In genomic region chr5:96163396-96164020, GRCm38 (mm10) we compare ENCODE assay signal across 8 mouse cellular contexts. TPM values are rescaled to one million over a fixed set of nuclear protein-coding genes. Genes with fewer than 3 reads are reported as not detected.
DNase-seq lines count a peak whose midpoint lies in the region; ATAC-seq and TF ChIP-seq lines count a peak whose summit lies in the region.

No protein-coding gene starts in this region.

- H3K36me3 ChIP-seq in testis, adult 2 months (ENCODE audit: control insufficient read depth, insufficient read depth, low read length): no peaks in the 10 kb centered on the region
- H3K36me3 ChIP-seq in liver, embryonic 13.5 days: no peaks in the 10 kb centered on the region

- no peak for ATAC-seq in liver, embryonic 13.5 days (ENCODE audit: low read depth)

- 0% methylated on average over 1 of the region's 1 CpGs for WGBS in cerebellum, adult 2 months
- 0% methylated on average over 1 of the region's 1 CpGs for WGBS in liver, embryonic 13.5 days (ENCODE audit: insufficient replicate concordance)

- peak overlapping the region; percentile 99 for H3K4me3 ChIP-seq in cerebellum, adult 2 months (replicated peaks; ENCODE audit: insufficient read depth, low read depth, low read length)
- H3K4me3 ChIP-seq in testis, adult 2 months (ENCODE audit: control insufficient read depth, low read depth, low read length): peak overlapping the region; percentile 97; the same call in 1 of the 2 replicates
- H3K4me3 ChIP-seq in liver, embryonic 13.5 days (replicated peaks): peak overlapping the region; percentile 98

- peak overlapping the region; percentile 94; the same call in 1 of the 2 replicates for H3K27ac ChIP-seq in cerebellum, adult 2 months (ENCODE audit: insufficient read depth, low read length)
- peak overlapping the region; percentile 95 for H3K27ac ChIP-seq in testis, adult 2 months (ENCODE audit: control insufficient read depth, insufficient read depth, low read depth, low read length)
- peak overlapping the region; percentile 95 for H3K27ac ChIP-seq in liver, embryonic 13.5 days

- H3K4me1 ChIP-seq in cerebellum, adult 2 months (ENCODE audit: control insufficient read depth, insufficient read depth, low read length): no peaks in the 10 kb centered on the region; the same call in 1 of the 2 replicates
- peaks cover 5% of the 10 kb centered on the region for H3K4me1 ChIP-seq in testis, adult 2 months (ENCODE audit: control insufficient read depth, insufficient read depth, low read length)
- peaks cover 24% of the 10 kb centered on the region for H3K4me1 ChIP-seq in liver, embryonic 13.5 days (replicated peaks)

- H3K9me3 ChIP-seq in liver, embryonic 13.5 days (replicated peaks): no peaks in the 10 kb centered on the region

- peak overlapping the region; percentile 99 for H3K4me2 ChIP-seq in liver, embryonic 13.5 days

- no peak for TF ChIP-seq CTCF in cerebellum, adult 2 months (IDR thresholded peaks at IDR 0.05; ENCODE audit: borderline replicate concordance, insufficient read depth, low read depth, low read length)
- TF ChIP-seq CTCF in testis, adult 2 months (IDR thresholded peaks at IDR 0.05; ENCODE audit: control insufficient read depth, insufficient read depth, insufficient replicate concordance, low read depth, low read length): no peak

- H3K9ac ChIP-seq in liver, embryonic 13.5 days: peak overlapping the region; percentile 82

- H3K27me3 ChIP-seq in cerebellum, adult 2 months (ENCODE audit: control insufficient read depth, insufficient read depth, low read length): no peaks in the 10 kb centered on the region
- no peaks in the 10 kb centered on the region for H3K27me3 ChIP-seq in testis, adult 2 months (ENCODE audit: control insufficient read depth, insufficient read depth, low read length)
- no peaks in the 10 kb centered on the region for H3K27me3 ChIP-seq in liver, embryonic 13.5 days

- no peak for DNase-seq in cerebellum, adult 2 months
- DNase-seq in cerebellum, adult 9-11 months: no peak
- no peak for DNase-seq in testis, postnatal 10 days (ENCODE audit: low spot score)
- no peak for DNase-seq in liver, embryonic 13.5 days
- no peak for DNase-seq in frontal cortex, postnatal 14 days (ENCODE audit: low spot score in 2 of 2)
- no peak for DNase-seq in urinary bladder, postnatal 4 days (ENCODE audit: low spot score in 2 of 2)
- DNase-seq in ovary, postnatal 36 days (ENCODE audit: low spot score): no peak

- no peak for TF ChIP-seq POLR2A in cerebellum, adult 2 months (IDR thresholded peaks at IDR 0.05; ENCODE audit: borderline replicate concordance, insufficient read depth, low read length)
- TF ChIP-seq POLR2A in testis, adult 2 months (IDR thresholded peaks at IDR 0.05; ENCODE audit: control insufficient read depth, low read depth, low read length): no peak

RNA-seq across cellular contexts. Expression of gene Cnot6l, which starts 0.5 kb away (rescaled TPM):
- polyA plus RNA-seq in cerebellum, adult 2 months (2012; rRNA removed): 14.9 and 15.2 TPM in 2 replicates
- polyA plus RNA-seq in testis, adult 2 months (2012; rRNA removed): 3.5 and 4.7 TPM in 2 replicates
- 7.5 and 8.7 TPM in 2 replicates for polyA plus RNA-seq in liver, embryonic 13.5 days (2015; fragmentation: Nextera tagmentation; extraction: Ambion mirVana)

RNA-seq across cellular contexts. Expression of gene Mrpl1, which starts 45.8 kb away (rescaled TPM):
- polyA plus RNA-seq in cerebellum, adult 2 months (2012; rRNA removed): 12.8 and 13.2 TPM in 2 replicates
- 8.3 and 9.0 TPM in 2 replicates for polyA plus RNA-seq in testis, adult 2 months (2012; rRNA removed)
- 21.5 and 24.2 TPM in 2 replicates for polyA plus RNA-seq in liver, embryonic 13.5 days (2015; fragmentation: Nextera tagmentation; extraction: Ambion mirVana)
